Mouse (Mus musculus) liver, embryonic 12.5 days (tissue): Measurements from ENCODE around the gene Ifnar2. TPM values are rescaled to one million over a fixed set of nuclear protein-coding genes. Genes with fewer than 3 reads are reported as not detected.

Experiments used
- ATAC-seq: fragments of 200-750 bp; cut with Nextera tagmentation; 2 replicates; pipeline ENCODE4 v1.8.0; 2017; ENCODE audit warnings: moderate number of reproducible peaks, mild to moderate bottlenecking, moderate library complexity
- H3K27ac ChIP-seq: fragments of 300-500 bp; sonication (generic); 2 replicates; pipeline ENCODE4 v1.5.1; 2016; ENCODE audit warnings: mild to moderate bottlenecking
- H3K27me3 ChIP-seq: fragments of 300-500 bp; sonication (generic); replicated peaks from 2 replicates; pipeline ENCODE4 v1.6.1; 2016; ENCODE audit warnings: mild to moderate bottlenecking, moderate library complexity
- H3K36me3 ChIP-seq: fragments of 300-500 bp; sonication (generic); 2 replicates; pipeline ENCODE4 v1.6.1; 2016; ENCODE audit warnings: mild to moderate bottlenecking, moderate library complexity
- H3K4me1 ChIP-seq: fragments of 300-500 bp; sonication (generic); 2 replicates; pipeline ENCODE4 v1.6.1; 2016
- H3K4me2 ChIP-seq: fragments of 300-500 bp; sonication (generic); 2 replicates; pipeline ENCODE4 v1.6.1; 2016; ENCODE audit warnings: mild to moderate bottlenecking, moderate library complexity
- H3K4me3 ChIP-seq: fragments of 300-500 bp; sonication (generic); 2 replicates; pipeline ENCODE4 v1.5.1; 2016; ENCODE audit warnings: mild to moderate bottlenecking, moderate library complexity
- H3K9ac ChIP-seq: fragments of 300-500 bp; sonication (generic); 2 replicates; pipeline ENCODE4 v1.6.1; 2016; ENCODE audit warnings: mild to moderate bottlenecking, moderate library complexity
- H3K9me3 ChIP-seq: fragments of 300-500 bp; sonication (generic); replicated peaks from 2 replicates; pipeline ENCODE4 v1.6.1; 2016; ENCODE audit warnings: mild to moderate bottlenecking, moderate library complexity
- WGBS: fragments of 180-500 bp; shearing (Covaris S2); methylation state at CpG from one replicate; pipeline ENCODE4 v1.1.7; 2016; ENCODE audit not compliant: insufficient replicate concordance; 5-methylcytosine and 5-hydroxymethylcytosine counted together
- polyA plus RNA-seq: library from polyadenylated mRNA; unstranded; fragments of >200 nt; fragmentation: Nextera tagmentation; extraction: Ambion mirVana; gene quantifications from 2 replicates; pipeline ENCODE4 v1.2.1, GENCODE M21; 2016

Ifnar2 gene
- polyA plus RNA-seq, 1 experiment from 2014 or later, result 63.5 TPM

- no peaks in the 10 kb centered on the region for H3K27me3 ChIP-seq
- no peak overlapping the region for H3K4me2 ChIP-seq
- H3K4me3 ChIP-seq, result no peak overlapping the region
- no peaks in the 10 kb centered on the region for H3K36me3 ChIP-seq
- H3K27ac ChIP-seq, result peak overlapping the region; percentile 86
- peaks cover 67% of the 10 kb centered on the region for H3K4me1 ChIP-seq
- no peak overlapping the region for H3K9ac ChIP-seq
- H3K9me3 ChIP-seq, result no peaks in the 10 kb centered on the region
- ATAC-seq, result no peak
- WGBS, result 77% methylated on average over 12 of the region's 12 CpGs
Measured at GRCm38 (mm10) chr16:91450137-91451064, 77.8 kb downstream of the Ifnar2 start.

DNA sequence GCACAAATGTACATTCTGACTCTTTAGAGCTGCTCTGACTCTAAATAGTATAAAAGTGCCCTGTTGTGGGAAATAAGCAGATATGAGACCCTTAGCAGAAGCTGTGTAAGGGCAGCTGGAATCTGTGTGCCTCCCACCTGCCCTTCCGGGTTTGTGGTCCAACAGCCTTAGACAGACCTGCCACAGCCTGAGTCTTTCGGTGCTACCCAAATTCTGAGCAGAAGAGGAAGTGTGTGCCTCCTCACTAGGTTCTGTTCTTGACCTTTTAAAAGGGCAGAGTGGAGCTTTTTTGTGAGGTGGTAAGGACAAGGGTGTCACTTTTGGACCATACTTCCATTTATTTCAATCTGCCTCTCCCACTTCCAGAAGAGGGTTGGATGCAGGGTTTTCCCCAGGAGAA, 79.4 kb downstream of the Ifnar2 start:
- ATAC-seq, result no peak
- Histone ChIP-seq H3K4me2 (no peak overlapping the region), H3K9ac (no peak overlapping the region), H3K4me1 (peaks cover 54% of the 10 kb centered on the region), H3K27ac (peak overlapping the region; percentile 54), H3K27me3 (no peaks in the 10 kb centered on the region), H3K4me3 (no peak overlapping the region), H3K9me3 (0 out of 2 replicates have a peak, but pooled peaks cover 3% of the 10 kb centered on the region), H3K36me3 (no peaks in the 10 kb centered on the region)
- 22% methylated on average over 2 of the region's 2 CpGs for WGBS

GRCm38 (mm10) chr16:91452363-91452896, 79.8 kb downstream of the Ifnar2 start:
- WGBS, result 54% methylated on average over 6 of the region's 6 CpGs
- H3K27me3 ChIP-seq, result no peaks in the 10 kb centered on the region

More at GRCm38 (mm10) chr16:91452363-91452896, 79.8 kb downstream of the Ifnar2 start:
- Histone ChIP-seq H3K4me3 (no peak overlapping the region), H3K4me2 (no peak overlapping the region), H3K4me1 (peaks cover 49% of the 10 kb centered on the region), H3K27ac (peak overlapping the region; percentile 54), H3K9me3 (0 out of 2 replicates have a peak, but pooled peaks cover 3% of the 10 kb centered on the region), H3K9ac (no peak overlapping the region), H3K36me3 (no peaks in the 10 kb centered on the region)
- ATAC-seq, result no peak

Other genes with a start within 250 kb of the Ifnar2 start
- gene Olig2, start 147.3 kb upstream of the Ifnar2 start, polyA plus RNA-seq, result not detected in 2 replicates
- gene Olig1, start 103.0 kb upstream of the Ifnar2 start, polyA plus RNA-seq, result not detected in 2 replicates
- not detected in 2 replicates for gene Gm21970, start 18.9 kb downstream of the Ifnar2 start, polyA plus RNA-seq
- gene Il10rb, start 33.4 kb downstream of the Ifnar2 start, polyA plus RNA-seq, result 26.0 and 27.0 TPM in 2 replicates
- gene Ifnar1, start 112.5 kb downstream of the Ifnar2 start, polyA plus RNA-seq, result 24.5 and 27.8 TPM in 2 replicates
- 17.1 and 17.9 TPM in 2 replicates for gene Ifngr2, start 174.3 kb downstream of the Ifnar2 start, polyA plus RNA-seq
- 6.7 and 6.8 TPM in 2 replicates for gene Tmem50b, start 225.0 kb downstream of the Ifnar2 start, polyA plus RNA-seq
- 1.8 and 2.8 TPM in 2 replicates for gene Dnajc28, start 246.2 kb downstream of the Ifnar2 start, polyA plus RNA-seq